Mouse (Mus musculus): Measurements from ENCODE around the gene Med16. TPM values are rescaled to one million over a fixed set of nuclear protein-coding genes. Genes with fewer than 3 reads are reported as not detected.

Med16 gene
- total and polyA plus RNA-seq, 3 experiments = 10.2 to 22.8 (median 12.1) TPM

- peaks cover 19 to 56% of the 10 kb centered on the region in 2 experiments for H3K4me1 ChIP-seq (ENCODE audit: control insufficient read depth in 1 of 2, insufficient read depth in 2 of 2)
- no peaks in the 10 kb centered on the region for H3K9me3 ChIP-seq (replicated peaks; ENCODE audit: low read length)
- peak overlapping the region; percentile 51 to 90 (median 58) for H3K4me3 ChIP-seq (replicated peaks in 1 of 3; ENCODE audit: low read depth in 2 of 3, low read length in 2 of 3, poor library complexity in 1 of 3)
- peak overlapping the region; percentile 84 for H3K4me2 ChIP-seq (ENCODE audit: insufficient read depth, low read depth, poor library complexity, severe bottlenecking)
- H3K79me2 ChIP-seq (replicated peaks; ENCODE audit: control insufficient read depth, extremely low read depth, insufficient read depth, poor library complexity, severe bottlenecking) = peaks cover 38% of the 10 kb centered on the region
- in situ Hi-C loops (cut with MboI; ENCODE audit: low pct_ligation_motif_present, low pct_unique_long_range_greater_than_20kb, low sequenced_read_pairs) = no loop called here
- peaks cover 22 to 29% of the 10 kb centered on the region in 2 experiments for H3K36me3 ChIP-seq (replicated peaks in 1 of 2; ENCODE audit: control insufficient read depth in 1 of 2, insufficient read depth in 1 of 2, low read length in 1 of 2)
- TF ChIP-seq UBTF (IDR thresholded peaks at IDR 0.05; ENCODE audit: low read depth, low read length) (no peak), ZMIZ1 (IDR thresholded peaks at IDR 0.05; ENCODE audit: low read depth, low read length) (peak; percentile 61), ZNF384 (IDR thresholded peaks at IDR 0.05; ENCODE audit: low read depth, low read length) (peak; percentile 48; the same call in 1 of the 2 replicates), NELFE (IDR thresholded peaks at IDR 0.05; ENCODE audit: low read depth, low read length) (peak; percentile 22), TBP (conservative IDR thresholded peaks at IDR 0.05; ENCODE audit: low read depth, low read length) (no peak), POLR2A (IDR thresholded peaks at IDR 0.05; ENCODE audit: low read depth, low read length) (no peak; the same call in 1 of the 2 replicates), MEF2A (IDR thresholded peaks at IDR 0.05; ENCODE audit: borderline replicate concordance, low read depth, low read length) (no peak), BHLHE40 (IDR thresholded peaks at IDR 0.05; ENCODE audit: low read depth, low read length) (no peak), HCFC1 (IDR thresholded peaks at IDR 0.05; ENCODE audit: low read depth, low read length) (no peak), USF1 (IDR thresholded peaks at IDR 0.05; ENCODE audit: low read depth, low read length) (no peak)
- dilution Hi-C loops (cut with MboI; ENCODE audit: extremely low pct_ligation_motif_present, extremely low pct_unique_long_range_greater_than_20kb, low sequenced_read_pairs) = no loop called here
- H3K9ac ChIP-seq (ENCODE audit: insufficient read depth, low read depth) = peak overlapping the region; percentile 97
- peak; percentile 61 for DNase-seq (ENCODE audit: extremely low read depth)
- H3K27me3 ChIP-seq (replicated peaks) = no peaks in the 10 kb centered on the region
- H3K27ac ChIP-seq (ENCODE audit: insufficient read depth, low read depth) = peak overlapping the region; percentile 96
Observed at GRCm38 (mm10) chr10:79853392-79853791, 55.3 kb downstream of the Med16 start.

GRCm38 (mm10) chr10:79852827-79853226 lies 55.9 kb downstream of the Med16 start:
- no peaks in the 10 kb centered on the region for H3K27me3 ChIP-seq (replicated peaks)
- DNase-seq (ENCODE audit: extremely low read depth) = no peak
- no peaks in the 10 kb centered on the region for H3K9me3 ChIP-seq (replicated peaks; ENCODE audit: low read length)
- in situ Hi-C loops (cut with MboI; ENCODE audit: low pct_ligation_motif_present, low pct_unique_long_range_greater_than_20kb, low sequenced_read_pairs) = no loop called here
- H3K79me2 ChIP-seq (replicated peaks; ENCODE audit: control insufficient read depth, extremely low read depth, insufficient read depth, poor library complexity, severe bottlenecking) = peaks cover 33% of the 10 kb centered on the region
- dilution Hi-C loops (cut with MboI; ENCODE audit: extremely low pct_ligation_motif_present, extremely low pct_unique_long_range_greater_than_20kb, low sequenced_read_pairs) = no loop called here
- H3K9ac ChIP-seq (ENCODE audit: insufficient read depth, low read depth) = peak overlapping the region; percentile 97
- peak overlapping the region; percentile 51 to 90 (median 58) for H3K4me3 ChIP-seq (replicated peaks in 1 of 3; ENCODE audit: low read depth in 2 of 3, low read length in 2 of 3, poor library complexity in 1 of 3)
- H3K36me3 ChIP-seq (replicated peaks in 1 of 2; ENCODE audit: control insufficient read depth in 1 of 2, insufficient read depth in 1 of 2, low read length in 1 of 2) = peaks cover 16 to 24% of the 10 kb centered on the region in 2 experiments
- TF ChIP-seq MAX (IDR thresholded peaks at IDR 0.05; ENCODE audit: low read length) (no peak), PAX5 (IDR thresholded peaks at IDR 0.05; ENCODE audit: low read length) (no peak), NRF1 (IDR thresholded peaks at IDR 0.05; ENCODE audit: low read depth, low read length) (0 out of 2 replicates have a peak, but pooled peaks have one; percentile 12), BHLHE40 (IDR thresholded peaks at IDR 0.05; ENCODE audit: low read depth, low read length) (0 out of 2 replicates have a peak, but pooled peaks have one; percentile 9), CHD2 (IDR thresholded peaks at IDR 0.05; ENCODE audit: low read length) (no peak), MEF2A (IDR thresholded peaks at IDR 0.05; ENCODE audit: borderline replicate concordance, low read depth, low read length) (no peak)
- peak overlapping the region; percentile 84 for H3K4me2 ChIP-seq (ENCODE audit: insufficient read depth, low read depth, poor library complexity, severe bottlenecking)
- H3K27ac ChIP-seq (ENCODE audit: insufficient read depth, low read depth) = peak overlapping the region; percentile 96
- H3K4me1 ChIP-seq (ENCODE audit: control insufficient read depth in 1 of 2, insufficient read depth in 2 of 2) = peaks cover 17 to 50% of the 10 kb centered on the region in 2 experiments
